Mouse (Mus musculus) megakaryocyte, embryonic 14.5 days (primary cell): Measurements from ENCODE around the gene Pkd1l1.

Experiments
- FLI1 ChIP-seq: IDR thresholded peaks from 2 replicates; pipeline ENCODE4 v1.6.1; 2012; ENCODE audit warnings: low read length, inconsistent platforms, mixed read lengths
- GATA1 ChIP-seq: IDR thresholded peaks from 3 replicates; pipeline ENCODE4 v1.6.1; 2012; ENCODE audit warnings: mixed read lengths, low read length, inconsistent platforms, borderline replicate concordance

- TF ChIP-seq GATA1 (no peak), FLI1 (no peak)
These were observed 16.0 kb downstream of the Pkd1l1 start for GRCm38 (mm10) chr11:8957023-8957422.
